Mouse (Mus musculus) cerebellum, postnatal 14 days (tissue): ENCODE measurements around the gene Enthd1.
"Not testable (repeated sequence)": the region's sequence is repeated elsewhere in the genome, so short reads cannot be mapped to it uniquely, and the experiment has no call there.

Source experiments
- DNase-seq, 2 experiments: peaks; one replicate each; pipeline ENCODE4 v3.0.0; 2021; ENCODE audit warnings: mixed read lengths in 2 of 2

Gene Enthd1

DNA sequence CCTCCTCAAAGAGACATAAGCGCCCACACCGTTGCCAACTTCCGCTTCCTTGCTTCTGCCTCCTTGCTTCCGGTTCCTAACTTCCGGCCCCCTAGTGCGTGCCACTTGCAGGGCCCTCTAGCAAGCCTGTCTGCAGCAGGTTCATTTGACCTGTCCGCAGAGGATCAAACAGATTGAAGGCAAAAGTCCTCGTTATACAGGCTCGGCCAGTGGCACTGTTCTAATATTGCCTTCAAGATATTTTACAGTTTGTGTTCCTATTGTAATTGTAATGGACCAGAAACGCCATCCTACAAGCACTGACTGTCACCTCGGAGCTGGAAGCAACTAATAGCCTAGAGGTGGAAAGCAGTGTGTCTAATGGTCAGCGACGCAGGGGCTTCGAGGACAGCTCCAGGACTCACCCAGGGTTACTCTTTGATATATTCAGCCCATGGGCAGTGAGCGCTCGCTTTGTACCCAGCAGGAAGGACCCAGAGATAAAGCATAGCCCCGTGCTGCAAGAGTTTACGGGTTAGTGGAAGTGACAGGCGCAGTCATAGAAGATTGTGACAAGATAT, at the start of gene Enthd1:
Gene Enthd1 (minus strand): TSS at position 51 of the 560 bp plus-strand sequence.
- DNase-seq = no peak

- DNase-seq = no peak
Observed at GRCm38 (mm10) chr15:80613904-80614303, 48.9 kb upstream of the Enthd1 start.

- DNase-seq = no peak
Observed at GRCm38 (mm10) chr15:80611478-80611877, 46.5 kb upstream of the Enthd1 start.

DNA sequence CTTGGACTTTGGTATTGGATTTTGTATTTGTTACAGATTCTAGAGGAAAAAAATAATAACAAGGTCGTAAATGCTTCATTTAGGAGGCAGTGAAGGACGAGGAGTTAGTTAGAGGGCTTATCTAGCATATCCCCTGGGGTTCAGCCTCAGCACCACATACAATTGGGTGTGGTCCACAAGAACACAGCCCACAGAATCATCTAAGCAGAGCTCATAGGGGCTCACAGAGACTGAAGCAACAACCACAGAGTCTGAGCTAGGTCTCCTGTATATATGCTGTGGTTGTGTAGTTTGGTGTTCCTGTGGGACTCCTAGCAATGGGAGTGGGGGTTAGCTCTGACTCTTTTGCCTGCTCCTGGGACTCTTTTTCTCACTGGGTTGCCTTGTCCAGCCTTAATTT, 45.4 kb upstream of the Enthd1 start:
- no peak for DNase-seq

- no peak for DNase-seq
Observed at GRCm38 (mm10) chr15:80607970-80608369, 43.0 kb upstream of the Enthd1 start.

GRCm38 (mm10) chr15:80604026-80604425, 39.1 kb upstream of the Enthd1 start:
- no peak for DNase-seq

DNA sequence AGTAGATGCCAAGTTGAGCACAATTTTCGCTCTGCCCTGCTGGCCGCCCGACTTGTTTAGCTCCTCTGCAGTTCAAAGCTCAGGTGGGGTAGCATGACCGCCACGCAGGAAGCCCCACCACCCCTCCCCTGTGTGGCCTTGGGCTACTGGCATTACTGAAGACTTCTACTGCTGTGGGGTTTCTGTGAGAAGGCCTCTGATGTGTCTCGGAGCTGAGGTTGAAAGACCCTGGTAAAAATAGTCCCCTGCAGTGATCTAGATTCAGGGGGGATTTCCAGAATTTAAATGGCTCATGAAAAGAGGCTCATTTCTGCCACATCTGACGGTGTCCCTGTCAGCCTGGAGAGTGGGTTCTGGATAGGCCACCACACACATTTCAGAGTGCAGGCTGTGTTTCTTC, 37.5 kb upstream of the Enthd1 start:
- DNase-seq = no peak

- no peak for DNase-seq
Observed at GRCm38 (mm10) chr15:80601456-80601855, 36.5 kb upstream of the Enthd1 start.

- DNase-seq = no peak
Observed at GRCm38 (mm10) chr15:80599843-80600242, 34.9 kb upstream of the Enthd1 start.

GRCm38 (mm10) chr15:80599213-80599750, 34.3 kb upstream of the Enthd1 start:
- DNase-seq = no peak

DNA sequence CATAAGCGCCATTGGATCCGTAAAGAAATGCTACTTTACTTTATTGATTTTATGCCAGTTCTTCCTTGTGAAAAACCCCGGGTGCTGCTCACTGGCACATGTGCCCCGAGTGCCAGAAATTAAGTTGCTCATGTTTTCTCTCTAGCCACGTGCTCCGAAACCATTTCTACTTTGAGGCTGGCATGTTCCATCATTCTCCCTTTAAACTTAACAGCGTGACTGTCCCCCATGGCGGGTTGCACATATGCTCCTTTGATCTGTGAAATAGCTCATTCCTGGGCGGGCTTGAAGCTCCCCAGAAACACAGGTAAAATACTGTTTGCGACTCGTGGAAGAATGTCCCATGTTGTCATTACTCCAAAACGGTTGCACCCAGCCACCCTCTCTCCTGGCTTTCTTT, 33.8 kb upstream of the Enthd1 start:
- DNase-seq = no peak

DNA sequence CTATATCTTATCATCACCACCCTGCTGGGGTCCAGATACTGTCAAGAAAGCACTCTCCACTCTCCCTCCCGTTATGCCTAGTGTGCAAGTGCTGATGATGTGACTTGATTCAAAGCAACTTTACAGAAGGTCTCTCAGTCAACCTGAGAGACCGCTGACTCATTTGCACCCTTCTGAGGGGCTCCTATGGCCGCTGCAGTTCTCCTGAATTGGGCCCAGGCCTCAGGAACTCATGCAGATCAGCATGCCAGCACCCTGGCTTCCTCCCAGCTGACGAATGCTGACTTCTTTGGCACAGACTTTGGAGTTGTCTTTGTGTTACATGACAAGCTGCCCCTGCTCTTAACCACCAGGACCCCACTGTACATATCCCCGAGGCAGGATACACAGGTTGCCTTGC, 28.9 kb upstream of the Enthd1 start:
- DNase-seq = peak in 1 of 2 experiments; percentile 20

GRCm38 (mm10) chr15:80592737-80593136, 27.8 kb upstream of the Enthd1 start:
- no peak for DNase-seq

DNA sequence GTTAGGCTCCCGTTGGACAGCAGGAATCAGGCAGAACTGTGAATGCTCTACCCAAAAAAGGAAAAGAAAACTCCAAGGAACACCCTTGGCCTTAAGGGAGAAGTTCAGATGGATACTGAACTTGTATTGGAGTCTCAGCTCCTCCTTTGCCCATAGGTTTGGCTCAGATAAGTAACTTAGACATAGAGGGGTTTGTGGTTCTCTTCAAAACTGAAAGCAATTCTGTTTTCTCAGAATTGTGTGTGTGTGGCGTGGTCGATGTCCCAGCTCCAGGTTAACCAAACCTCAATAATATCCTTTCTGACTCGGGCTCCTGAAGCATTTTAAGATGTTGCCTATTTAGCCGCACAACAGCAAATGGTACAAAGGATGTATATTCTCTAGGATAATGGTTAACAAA, 25.7 kb upstream of the Enthd1 start:
- DNase-seq = no peak

DNA sequence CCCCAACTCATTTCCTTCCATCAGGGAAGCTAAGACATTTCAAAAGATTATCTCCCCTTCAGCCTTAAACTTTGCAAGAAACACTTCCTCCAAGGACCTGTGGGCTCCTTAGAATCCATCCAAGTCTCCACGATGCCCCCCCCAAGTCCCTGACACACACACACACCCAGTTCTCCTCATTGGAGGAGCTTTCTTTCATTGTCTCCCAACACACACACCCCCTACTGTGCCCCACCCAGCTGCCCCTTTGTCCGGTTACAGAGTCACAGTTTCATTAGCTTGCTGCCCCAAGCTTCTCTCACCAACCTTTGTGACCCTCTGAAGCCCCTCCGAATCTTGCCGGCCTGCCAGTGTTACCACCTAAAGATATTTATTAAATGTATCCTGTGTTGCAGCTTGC, 21.3 kb upstream of the Enthd1 start:
- DNase-seq = no peak

- DNase-seq = no peak
Observed at GRCm38 (mm10) chr15:80582581-80583495, 17.9 kb upstream of the Enthd1 start.

GRCm38 (mm10) chr15:80580585-80580984, 15.6 kb upstream of the Enthd1 start:
- DNase-seq = not testable (repeated sequence)

DNA sequence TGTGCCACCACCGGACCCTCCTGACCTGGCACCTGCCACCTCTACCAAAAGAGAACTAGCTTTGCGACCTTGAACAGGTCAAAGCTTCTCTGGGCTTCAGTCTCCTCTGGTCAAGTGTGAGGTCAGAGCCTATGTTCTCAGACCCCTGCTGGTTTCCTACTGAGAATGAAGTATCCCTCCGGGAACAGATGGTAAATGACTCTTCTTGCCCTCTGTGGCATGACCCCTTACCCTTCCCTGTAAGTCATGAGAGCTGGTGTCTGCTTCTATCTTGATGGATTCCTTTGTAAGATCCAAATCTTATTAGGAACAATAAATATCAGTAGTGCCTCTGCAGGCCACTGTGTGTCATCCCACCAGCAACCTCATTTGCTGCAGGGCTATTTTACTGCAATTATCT, 14.2 kb upstream of the Enthd1 start:
- no peak for DNase-seq

DNA sequence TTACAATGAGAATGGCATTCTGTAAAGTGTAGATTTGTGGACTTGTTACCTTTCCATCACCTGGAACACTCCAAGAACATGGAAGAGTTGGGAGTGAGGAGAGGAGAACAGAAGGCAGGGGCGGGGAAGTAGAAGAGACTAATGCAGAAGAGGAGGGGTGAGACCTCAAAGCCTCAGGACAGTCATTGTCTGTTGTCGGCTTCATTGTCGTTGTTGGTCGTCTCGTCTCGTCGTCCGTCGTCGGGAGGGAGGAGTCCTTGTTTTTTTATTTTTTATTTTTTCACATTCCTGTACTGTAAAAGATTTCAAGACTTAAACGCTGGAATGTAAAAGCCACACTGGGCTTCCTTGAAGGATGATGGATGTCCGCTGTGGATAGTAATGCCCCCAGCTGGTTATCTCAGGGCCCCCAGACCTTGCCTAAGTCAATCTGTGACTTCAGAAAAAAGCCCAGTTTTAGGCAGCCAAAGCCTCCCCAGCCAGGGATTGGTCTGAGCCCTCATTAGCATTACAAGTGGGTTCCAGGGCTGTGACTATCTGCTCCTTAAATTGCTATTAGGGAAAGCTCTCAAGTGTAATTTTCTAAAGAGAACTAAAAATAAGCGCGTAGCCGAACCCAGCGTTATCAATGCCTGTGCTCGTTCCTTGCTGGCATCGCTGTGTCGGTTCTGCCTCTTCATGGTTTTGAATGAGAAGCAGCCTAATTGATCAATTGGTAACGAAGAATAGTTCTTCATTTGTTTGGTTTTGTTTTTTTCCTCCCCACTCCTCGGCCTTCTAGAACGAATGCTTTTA, 12.4 kb upstream of the Enthd1 start:
- no peak for DNase-seq

DNA sequence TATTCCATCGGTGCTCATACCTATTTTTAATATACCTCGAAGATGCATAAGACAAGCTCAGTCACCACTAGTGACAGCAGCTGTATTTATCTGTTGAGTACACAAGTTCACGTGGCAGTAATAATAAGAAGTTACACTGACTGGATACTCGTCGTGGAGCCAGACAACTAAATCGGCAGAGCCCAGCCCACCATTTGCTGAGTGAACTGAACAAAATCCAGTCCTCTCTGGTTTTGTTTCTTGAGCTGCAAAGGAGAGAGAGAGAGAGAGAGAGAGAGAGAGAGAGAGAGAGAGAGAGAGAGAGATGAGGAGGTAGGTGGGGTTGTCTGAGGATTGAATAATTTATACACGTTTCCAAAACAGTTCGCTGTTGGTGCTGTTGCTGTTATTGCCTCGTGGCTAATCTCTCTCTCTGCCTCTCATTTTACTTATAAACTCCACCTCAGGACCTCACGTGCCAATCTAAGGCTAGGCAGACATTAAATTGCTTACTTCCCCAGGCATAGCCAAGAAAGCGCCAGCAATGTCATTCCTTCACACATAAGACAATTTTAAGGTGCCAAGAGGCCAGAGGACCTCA, 11.5 kb upstream of the Enthd1 start:
- no peak for DNase-seq

GRCm38 (mm10) chr15:80575817-80576370, 10.9 kb upstream of the Enthd1 start:
- peak; percentile 15 to 44 for DNase-seq

GRCm38 (mm10) chr15:80574211-80575040, 9.5 kb upstream of the Enthd1 start:
- DNase-seq = peak; percentile 61 to 73
